Mouse (Mus musculus): ENCODE measurements at regions not wholly inside any gene's neighbourhood (a gene's known extent, or its start where the extent isn't known, plus 50 kb on each side); places are given as distances from the start of the nearest gene placed in this dataset.

- DNase-seq = no peak
Measured at GRCm38 (mm10) chr1:158170006-158170405, 186.1 kb downstream of the Brinp2 start.

- no peak for DNase-seq
Measured at GRCm38 (mm10) chr1:158180095-158180494, 176.0 kb downstream of the Brinp2 start.

GRCm38 (mm10) chr1:158181296-158181695 is 174.8 kb downstream of the Brinp2 start:
- no peak for DNase-seq

GRCm38 (mm10) chr1:158187651-158188050 is 168.5 kb downstream of the Brinp2 start:
- DNase-seq = no peak

GRCm38 (mm10) chr1:158192841-158193551 is 163.1 kb downstream of the Brinp2 start:
- no peak for DNase-seq

- DNase-seq = no peak
Measured at GRCm38 (mm10) chr1:158193968-158194565, 162.1 kb downstream of the Brinp2 start.
